Mouse (Mus musculus) B cell, adult 67 days (primary cell): ENCODE results near the gene Acsl4. TPM values are rescaled to one million over a fixed set of nuclear protein-coding genes. Genes with fewer than 3 reads are reported as not detected.

Experiments used
- total RNA-seq, 2 experiments: library from RNA; stranded (reverse); gene quantifications; 4 replicates each; pipeline ENCODE4 v1.2.4; 2023

Acsl4 gene
- total RNA-seq, result 10 to 100 TPM; 17.0 to 17.7 TPM

GRCm38 (mm10) chrX:142390247-142390908 lies at the start of gene Acsl4:
Gene Acsl4, minus strand, starts transcription at chrX:142390535.

GRCm38 (mm10) chrX:142305869-142306581 lies 84.3 kb downstream of the Acsl4 start, which contains the start of gene Kcne1l:
Gene Kcne1l, minus strand, starts transcription at chrX:142306294.

Other genes with a start within 250 kb of the Acsl4 start
- gene Gucy2f, start 193.6 kb downstream of the Acsl4 start, total RNA-seq, result not detected
- 1 to 10 TPM; 6.2 to 7.1 TPM for gene Nxt2, start 163.8 kb downstream of the Acsl4 start, total RNA-seq
- gene Kcne1l, start 84.2 kb downstream of the Acsl4 start, total RNA-seq, result not detected